Mouse (Mus musculus): Measurements from ENCODE around the gene 0610040J01Rik.

Gene 0610040J01Rik

GRCm38 (mm10) chr5:63941891-63942290, 129.7 kb downstream of the 0610040J01Rik start:
- no peaks in the 10 kb centered on the region for H3K36me3 ChIP-seq (ENCODE audit: control insufficient read depth, insufficient read depth, low read length, poor library complexity, severe bottlenecking)
- no peaks in the 10 kb centered on the region for H3K27me3 ChIP-seq (ENCODE audit: control insufficient read depth, insufficient read depth, low read length, poor library complexity, severe bottlenecking)

GRCm38 (mm10) chr5:63943291-63943690, 131.1 kb downstream of the 0610040J01Rik start:
- no peaks in the 10 kb centered on the region for H3K36me3 ChIP-seq (ENCODE audit: control insufficient read depth, insufficient read depth, low read length, poor library complexity, severe bottlenecking)
- no peaks in the 10 kb centered on the region for H3K27me3 ChIP-seq (ENCODE audit: control insufficient read depth, insufficient read depth, low read length, poor library complexity, severe bottlenecking)
- DNase-seq (ENCODE audit: low read depth, low spot score): peak; percentile 71

More at GRCm38 (mm10) chr5:63941891-63942290, 129.7 kb downstream of the 0610040J01Rik start:
- no peak for DNase-seq (ENCODE audit: low read depth, low spot score)

GRCm38 (mm10) chr5:63947526-63947925, 135.4 kb downstream of the 0610040J01Rik start:
- Histone ChIP-seq H3K27me3 (ENCODE audit: control insufficient read depth, insufficient read depth, low read length, poor library complexity, severe bottlenecking) (no peaks in the 10 kb centered on the region), H3K36me3 (ENCODE audit: control insufficient read depth, insufficient read depth, low read length, poor library complexity, severe bottlenecking) (no peaks in the 10 kb centered on the region)
- DNase-seq (ENCODE audit: low read depth, low spot score): no peak

GRCm38 (mm10) chr5:63949195-63949594, 137.0 kb downstream of the 0610040J01Rik start:
- DNase-seq (ENCODE audit: low read depth, low spot score): peak; percentile 58
- no peaks in the 10 kb centered on the region for H3K27me3 ChIP-seq (ENCODE audit: control insufficient read depth, insufficient read depth, low read length, poor library complexity, severe bottlenecking)
- H3K36me3 ChIP-seq (ENCODE audit: control insufficient read depth, insufficient read depth, low read length, poor library complexity, severe bottlenecking): no peaks in the 10 kb centered on the region
